Mouse (Mus musculus) C2C12 (cell line): ENCODE results near the gene Tmtc2.

ENCODE experiments used
- CTCF ChIP-seq: IDR thresholded peaks from one replicate; pipeline ENCODE4 v1.5.1; 2011; ENCODE audit not compliant: control insufficient read depth, insufficient read depth, insufficient read length
- USF1 ChIP-seq: IDR thresholded peaks from one replicate; pipeline ENCODE4 v1.6.1; 2011; ENCODE audit warnings: low read depth, mild to moderate bottlenecking, control low read depth, moderate library complexity

DNA sequence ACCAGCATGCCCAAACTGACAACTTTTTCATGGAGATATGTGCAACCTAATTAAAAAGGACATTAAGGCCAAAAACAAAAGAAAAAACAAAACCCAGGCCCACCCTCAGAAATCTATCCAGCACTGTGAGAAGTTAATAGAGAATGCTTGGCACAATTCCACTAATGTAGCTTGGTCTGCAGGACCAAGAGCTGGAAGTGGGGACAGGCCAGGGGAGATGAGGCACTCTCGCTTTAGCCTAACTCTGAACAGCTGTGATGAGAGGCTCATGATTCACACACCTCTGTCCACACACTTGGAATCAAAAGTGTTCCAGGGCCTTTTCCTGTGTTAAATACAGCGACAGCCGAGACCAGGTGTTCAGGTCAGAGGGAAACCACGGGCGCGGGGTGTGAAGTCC lies 79.0 kb downstream of the Tmtc2 start:
- no peak for TF ChIP-seq USF1
- TF ChIP-seq CTCF: no peak
